Mouse (Mus musculus): ENCODE measurements at regions not wholly inside any gene's neighbourhood (a gene's known extent, or its start where the extent isn't known, plus 50 kb on each side); places are given as distances from the start of the nearest gene placed in this dataset.

GRCm38 (mm10) chr19:22015854-22016610 is 122.8 kb upstream of the Trpm3 start:
- no peak for TF ChIP-seq CTCF (IDR thresholded peaks at IDR 0.05; ENCODE audit: insufficient read depth, low read length)
- no peak for TF ChIP-seq POLR2A (IDR thresholded peaks at IDR 0.05; ENCODE audit: borderline replicate concordance, extremely low read depth, low read depth, low read length)
